Mouse (Mus musculus) neural tube, embryonic 11.5 days (tissue): Measurements from ENCODE around the gene Poll. TPM values are rescaled to one million over a fixed set of nuclear protein-coding genes. Genes with fewer than 3 reads are reported as not detected.

Experiments
- ATAC-seq: fragments of 200-750 bp; cut with Nextera tagmentation; 2 replicates; pipeline ENCODE4 v1.8.0; 2017; ENCODE audit warnings: moderate number of reproducible peaks, mild to moderate bottlenecking, moderate TSS enrichment, moderate library complexity; ENCODE audit not compliant: insufficient read depth, low FRiP score, low TSS enrichment
- DNase-seq: peaks from one replicate; pipeline ENCODE4 v3.0.0-alpha.2; 2015; ENCODE audit warnings: low spot score
- H3K27ac ChIP-seq: fragments of 300-500 bp; sonication (generic); 2 replicates; pipeline ENCODE4 v1.5.1; 2014; ENCODE audit warnings: low read depth, mild to moderate bottlenecking, low read length
- H3K27me3 ChIP-seq: fragments of 300-500 bp; sonication (generic); 2 replicates; pipeline ENCODE4 v1.6.1; 2014; ENCODE audit warnings: mild to moderate bottlenecking, low read length, mixed read lengths; ENCODE audit not compliant: control insufficient read depth, insufficient read depth
- H3K36me3 ChIP-seq: fragments of 300-500 bp; sonication (generic); 2 replicates; pipeline ENCODE4 v1.6.1; 2014; ENCODE audit warnings: mild to moderate bottlenecking, low read length, moderate library complexity, mixed read lengths; ENCODE audit not compliant: control insufficient read depth, insufficient read depth
- H3K4me1 ChIP-seq: fragments of 300-500 bp; sonication (generic); 2 replicates; pipeline ENCODE4 v1.6.1; 2014; ENCODE audit warnings: low read length, mixed read lengths; ENCODE audit not compliant: control insufficient read depth, insufficient read depth
- H3K4me2 ChIP-seq: fragments of 300-500 bp; sonication (generic); 2 replicates; pipeline ENCODE4 v1.6.1; 2014; ENCODE audit warnings: low read depth, mild to moderate bottlenecking, moderate library complexity
- H3K4me3 ChIP-seq: fragments of 300-500 bp; sonication (generic); 2 replicates; pipeline ENCODE4 v1.5.1; 2014; ENCODE audit warnings: low read depth, low read length
- H3K9ac ChIP-seq: fragments of 300-500 bp; sonication (generic); 2 replicates; pipeline ENCODE4 v1.6.1; 2014; ENCODE audit warnings: mild to moderate bottlenecking, low read length
- H3K9me3 ChIP-seq: fragments of 300-500 bp; sonication (generic); 2 replicates; pipeline ENCODE4 v1.6.1; 2016; ENCODE audit warnings: low read length; ENCODE audit not compliant: control insufficient read depth
- WGBS: fragments of 180-500 bp; shearing (Covaris S2); extraction: QIAGEN DNeasy Blood & Tissue Kit; methylation state at CpG from one replicate; pipeline ENCODE4 v1.1.7; 2014; 5-methylcytosine and 5-hydroxymethylcytosine counted together
- polyA plus RNA-seq: library from polyadenylated mRNA; unstranded; fragments of >200 nt; fragmentation: Nextera tagmentation; extraction: Ambion mirVana; gene quantifications from 2 replicates; pipeline ENCODE4 v1.2.1, GENCODE M21; 2014

The Poll gene
- 15.6 and 18.5 TPM in 2 replicates for polyA plus RNA-seq

DNA sequence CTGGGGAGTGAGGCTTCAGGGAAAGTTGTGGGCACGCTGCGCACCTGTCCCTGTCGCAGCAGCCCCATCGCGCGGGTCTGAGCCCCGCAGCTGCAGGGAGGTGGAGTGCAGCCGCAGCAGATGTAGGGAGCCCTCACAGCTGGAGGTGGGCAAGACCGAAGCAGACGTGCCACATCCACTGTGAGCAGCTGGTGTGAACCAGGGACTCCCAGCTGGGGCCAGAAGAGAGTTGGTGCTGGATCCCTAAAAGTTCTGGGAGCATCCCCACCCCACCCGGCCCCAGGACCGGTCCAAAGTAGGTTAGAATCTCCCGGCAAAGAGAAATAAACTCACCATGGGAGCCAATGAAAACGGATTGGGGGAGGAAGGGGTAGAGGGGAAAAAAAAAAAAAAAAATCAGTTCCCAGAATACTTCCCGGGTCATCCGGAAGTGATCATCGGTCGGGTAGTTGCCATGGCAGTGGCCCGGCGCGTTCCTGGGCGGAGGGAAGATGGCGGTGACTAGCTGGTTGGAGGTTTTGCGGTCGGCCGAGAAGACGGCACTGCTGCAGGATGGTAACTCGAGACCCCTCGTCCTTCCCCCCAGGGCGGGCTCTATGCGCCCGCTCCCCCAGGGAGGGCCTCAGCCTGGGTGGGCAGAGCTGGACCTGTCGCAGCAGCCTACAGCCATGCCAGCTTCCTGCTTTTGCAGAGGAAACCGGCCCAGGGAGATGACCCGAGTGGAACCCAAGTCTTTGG, at the start of gene Poll, which contains the start of gene Gm17018:
Gene Poll (minus strand): TSS at position 379 of the 738 bp plus-strand sequence.
Gene Gm17018 (plus strand): TSS at position 463 of the 738 bp plus-strand sequence.
- DNase-seq = peak; percentile 82
- WGBS = under 1% methylated on average over 35 of the region's 35 CpGs
- Histone ChIP-seq H3K4me1 (peaks cover 4% of the 10 kb centered on the region; the same call in 1 of the 2 replicates), H3K27ac (peak within 1 kb of the TSS; percentile 67; the same call in 1 of the 2 replicates), H3K36me3 (peaks cover 4% of the 10 kb centered on the region; the same call in 1 of the 2 replicates), H3K9me3 (no peaks in the 10 kb centered on the region), H3K4me3 (peak within 1 kb of the TSS; percentile 71), H3K9ac (peak within 1 kb of the TSS; percentile 78), H3K27me3 (no peaks in the 10 kb centered on the region), H3K4me2 (peak within 1 kb of the TSS; percentile 97)
- ATAC-seq = peak; percentile 78

GRCm38 (mm10) chr19:45608648-45609339, 48.5 kb upstream of the Poll start:
- no peak overlapping the region for H3K9ac ChIP-seq
- DNase-seq (no peak), ATAC-seq (no peak)
- H3K4me2 ChIP-seq = no peak overlapping the region
- no peak overlapping the region for H3K27ac ChIP-seq
- H3K4me1 ChIP-seq = peaks cover 6% of the 10 kb centered on the region; the same call in 1 of the 2 replicates
- H3K4me3 ChIP-seq = no peak overlapping the region
- H3K9me3 ChIP-seq = no peaks in the 10 kb centered on the region
- WGBS = 89% methylated on average over 13 of the region's 13 CpGs
- no peaks in the 10 kb centered on the region for H3K36me3 ChIP-seq
- no peaks in the 10 kb centered on the region for H3K27me3 ChIP-seq

GRCm38 (mm10) chr19:45607479-45607878, 47.1 kb upstream of the Poll start:
- 17% methylated on average over 7 of the region's 7 CpGs for WGBS
- ATAC-seq = no peak
- H3K9ac ChIP-seq = no peak overlapping the region; the same call in 1 of the 2 replicates

DNA sequence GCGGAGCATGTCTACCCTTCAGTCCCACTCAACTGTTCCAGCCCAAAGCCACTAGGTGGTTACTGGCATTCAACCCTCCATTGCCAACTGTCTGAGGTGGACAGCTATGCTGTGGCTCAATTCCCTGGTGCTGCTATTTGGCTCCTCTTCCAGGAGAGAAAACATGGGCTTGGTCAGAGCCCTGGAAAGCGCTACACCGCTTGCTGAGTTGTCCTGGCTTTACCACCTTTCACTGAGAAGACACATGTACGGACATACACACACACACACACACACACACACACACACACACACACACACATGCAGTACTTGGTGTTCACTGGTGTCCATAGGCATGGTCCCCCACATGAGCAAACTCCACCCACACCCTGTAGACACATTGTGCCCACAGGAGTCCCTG, 46.4 kb upstream of the Poll start:
- Histone ChIP-seq H3K9me3 (no peaks in the 10 kb centered on the region), H3K4me2 (no peak overlapping the region), H3K4me3 (no peak overlapping the region), H3K9ac (no peak overlapping the region), H3K4me1 (peaks cover 6% of the 10 kb centered on the region; the same call in 1 of the 2 replicates), H3K27me3 (no peaks in the 10 kb centered on the region), H3K27ac (no peak overlapping the region), H3K36me3 (no peaks in the 10 kb centered on the region)
- 66% methylated on average over 4 of the region's 4 CpGs for WGBS
- DNase-seq (no peak), ATAC-seq (no peak)

More at GRCm38 (mm10) chr19:45607479-45607878, 47.1 kb upstream of the Poll start:
- Histone ChIP-seq H3K9me3 (no peaks in the 10 kb centered on the region), H3K4me1 (peaks cover 6% of the 10 kb centered on the region; the same call in 1 of the 2 replicates), H3K27me3 (no peaks in the 10 kb centered on the region), H3K27ac (no peak overlapping the region), H3K36me3 (no peaks in the 10 kb centered on the region), H3K4me3 (no peak overlapping the region), H3K4me2 (no peak overlapping the region)
- DNase-seq = no peak

- WGBS = 88% methylated on average over 5 of the region's 5 CpGs
- peaks cover 5% of the 10 kb centered on the region; the same call in 1 of the 2 replicates for H3K4me1 ChIP-seq
- H3K9me3 ChIP-seq = no peaks in the 10 kb centered on the region
- no peaks in the 10 kb centered on the region for H3K36me3 ChIP-seq
- no peaks in the 10 kb centered on the region for H3K27me3 ChIP-seq
- no peak overlapping the region for H3K9ac ChIP-seq
- ATAC-seq (no peak), DNase-seq (no peak)
- no peak overlapping the region for H3K4me2 ChIP-seq
- no peak overlapping the region for H3K4me3 ChIP-seq
- H3K27ac ChIP-seq = no peak overlapping the region
Observed at GRCm38 (mm10) chr19:45602606-45603005, 42.3 kb upstream of the Poll start.

DNA sequence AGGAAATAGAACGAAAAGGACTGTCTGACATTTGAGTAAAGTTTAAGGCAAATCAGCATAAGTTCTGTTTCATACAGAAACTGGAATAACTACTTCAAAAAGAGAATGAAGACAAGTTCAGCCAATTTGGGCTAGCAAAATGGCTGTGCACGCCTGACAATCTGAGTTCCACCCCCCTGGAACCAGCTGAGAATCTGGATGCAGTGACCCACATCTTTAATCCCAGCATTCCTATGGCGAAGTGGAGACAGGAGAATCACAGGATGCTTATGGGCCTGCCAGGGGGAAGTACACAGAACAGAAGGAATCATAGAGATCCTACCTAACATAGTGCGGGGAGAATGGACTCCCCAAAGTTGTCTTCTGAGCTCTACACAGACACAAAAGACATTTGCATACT, 36.8 kb upstream of the Poll start:
- Histone ChIP-seq H3K27me3 (no peaks in the 10 kb centered on the region), H3K36me3 (no peaks in the 10 kb centered on the region), H3K27ac (no peak overlapping the region), H3K4me3 (no peak overlapping the region), H3K9ac (no peak overlapping the region), H3K4me1 (no peaks in the 10 kb centered on the region; the same call in 1 of the 2 replicates), H3K4me2 (no peak overlapping the region), H3K9me3 (no peaks in the 10 kb centered on the region)
- ATAC-seq (no peak), DNase-seq (no peak)
- 86% methylated on average over 4 of the region's 4 CpGs for WGBS

DNA sequence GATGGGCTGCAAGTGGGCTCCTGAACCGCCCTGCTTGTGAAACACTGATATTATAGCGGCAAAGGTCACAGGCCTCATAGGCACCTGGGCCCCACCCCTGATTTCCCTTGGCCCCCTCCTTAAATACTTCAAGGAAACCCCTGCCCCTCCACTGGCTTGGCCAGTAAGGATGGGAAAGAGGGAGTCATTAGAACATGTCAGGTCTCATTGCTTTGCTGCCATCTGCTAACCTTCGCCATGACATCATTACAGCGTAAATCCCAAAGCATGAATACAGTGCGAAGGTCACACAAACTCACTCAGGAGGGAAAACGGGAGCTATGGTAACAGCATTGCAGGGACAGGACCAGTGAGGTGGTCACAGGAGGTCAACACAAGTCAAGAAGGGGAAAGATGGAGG, 36.1 kb upstream of the Poll start:
- no peak for DNase-seq
- Histone ChIP-seq H3K9me3 (no peaks in the 10 kb centered on the region), H3K4me1 (no peaks in the 10 kb centered on the region; the same call in 1 of the 2 replicates), H3K27ac (no peak overlapping the region), H3K9ac (no peak overlapping the region), H3K27me3 (no peaks in the 10 kb centered on the region), H3K36me3 (no peaks in the 10 kb centered on the region), H3K4me3 (no peak overlapping the region), H3K4me2 (no peak overlapping the region)
- 64% methylated on average over 6 of the region's 6 CpGs for WGBS
- no peak for ATAC-seq

GRCm38 (mm10) chr19:45596019-45596418, 35.7 kb upstream of the Poll start:
- no peaks in the 10 kb centered on the region for H3K9me3 ChIP-seq
- no peak overlapping the region for H3K9ac ChIP-seq
- no peak overlapping the region for H3K4me3 ChIP-seq
- no peak overlapping the region for H3K27ac ChIP-seq
- H3K4me1 ChIP-seq = no peaks in the 10 kb centered on the region; the same call in 1 of the 2 replicates
- DNase-seq = peak; percentile 21
- no peaks in the 10 kb centered on the region for H3K27me3 ChIP-seq
- 21% methylated on average over 7 of the region's 7 CpGs for whole genome bisulfite sequencing
- H3K4me2 ChIP-seq = no peak overlapping the region
- no peaks in the 10 kb centered on the region for H3K36me3 ChIP-seq
- peak; percentile 35; the same call in 1 of the 2 replicates for ATAC-seq
